Mouse (Mus musculus): Measurements from ENCODE around the gene A730061H03Rik.

DNA sequence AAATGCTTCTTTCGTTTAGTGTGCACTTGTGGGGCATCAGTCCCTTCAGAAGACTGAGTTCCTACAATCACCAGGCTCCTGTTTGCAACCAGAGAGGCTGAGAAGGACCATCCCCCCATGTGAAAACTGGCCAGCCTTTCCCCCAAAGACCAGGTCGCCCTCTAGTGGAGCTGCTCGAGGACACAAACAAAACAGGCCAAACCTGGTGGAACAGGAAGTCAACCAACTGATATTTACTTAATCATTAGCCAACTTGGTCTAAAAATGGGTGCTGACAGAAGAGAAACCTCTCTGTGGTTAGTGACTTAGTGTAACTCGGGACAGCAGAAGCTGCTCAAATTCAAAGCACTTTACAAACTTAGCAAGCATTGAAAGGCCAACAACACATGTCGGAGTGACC lies 3.2 kb downstream of the A730061H03Rik start:
- TF ChIP-seq GATA1 (IDR thresholded peaks at IDR 0.05; ENCODE audit: low read length): no peak
- TF ChIP-seq TAL1 (IDR thresholded peaks at IDR 0.05; ENCODE audit: low read length): no peak

All from erythroblast, embryonic 14.5 days (primary cell).